Mouse (Mus musculus) right cerebral cortex, postnatal 36 days (tissue): ENCODE measurements at regions not wholly inside any gene's neighbourhood (a gene's known extent, or its start where the extent isn't known, plus 50 kb on each side); places are given as distances from the start of the nearest gene placed in this dataset.
"Not testable (repeated sequence)": the region's sequence is repeated elsewhere in the genome, so short reads cannot be mapped to it uniquely, and the experiment has no call there.

Source experiments
- DNase-seq, 2 experiments: peaks; one replicate each; pipeline ENCODE4 v3.0.0; 2022; ENCODE audit warnings: low spot score in 2 of 2, mixed read lengths in 1 of 2

DNA sequence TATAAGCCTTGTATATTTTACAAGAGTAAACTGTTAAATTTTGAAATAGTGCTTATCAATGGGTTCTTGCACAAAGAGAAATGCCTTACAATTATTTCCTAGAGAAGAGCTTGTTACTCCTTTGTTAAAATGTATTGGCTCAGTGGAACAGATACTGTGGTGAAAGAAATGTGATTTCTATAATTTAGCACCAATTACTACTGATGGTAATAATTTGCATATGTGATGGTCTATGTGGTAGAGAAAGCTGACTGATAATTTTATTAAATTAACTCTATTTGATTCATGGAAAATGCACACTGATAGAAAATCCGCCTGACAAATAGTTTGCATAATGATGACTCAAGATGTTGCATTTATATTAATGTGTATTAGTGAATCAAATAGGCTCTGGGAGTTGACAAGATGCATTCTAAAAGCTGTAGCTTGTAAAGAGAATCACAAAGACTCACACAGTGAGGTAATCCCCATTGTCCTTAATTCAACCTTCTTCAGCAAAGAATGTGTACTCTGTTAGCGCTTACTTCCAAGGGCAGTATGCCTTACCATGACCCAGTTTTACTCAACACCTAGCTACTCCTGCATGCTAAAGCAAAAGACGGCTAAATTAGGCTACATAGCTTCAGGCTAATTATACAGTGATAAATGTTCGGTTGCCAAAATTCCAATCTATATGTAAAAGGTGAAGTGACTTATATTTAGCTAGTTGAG lies 329.8 kb upstream of the Cenpq start:
- no peak for DNase-seq

DNA sequence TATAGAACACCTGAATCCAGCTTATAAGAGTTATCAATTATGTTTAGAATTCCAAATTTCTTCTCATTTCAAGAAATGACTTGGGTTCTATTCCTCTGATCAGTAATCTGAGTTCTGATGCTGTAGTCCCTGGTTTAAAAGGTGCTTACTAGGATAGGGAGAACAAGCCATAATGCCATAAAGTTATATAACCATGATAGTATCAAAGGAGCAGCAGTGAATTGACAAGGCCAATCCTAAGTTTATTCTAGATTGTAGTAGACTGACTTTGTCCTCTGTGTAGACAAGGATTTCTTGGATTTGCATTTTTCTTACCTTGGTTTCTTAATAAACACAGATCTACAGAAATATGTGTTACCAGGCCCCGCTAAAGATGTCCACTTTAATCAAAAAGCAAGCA lies 326.6 kb upstream of the Cenpq start:
- no peak for DNase-seq

DNA sequence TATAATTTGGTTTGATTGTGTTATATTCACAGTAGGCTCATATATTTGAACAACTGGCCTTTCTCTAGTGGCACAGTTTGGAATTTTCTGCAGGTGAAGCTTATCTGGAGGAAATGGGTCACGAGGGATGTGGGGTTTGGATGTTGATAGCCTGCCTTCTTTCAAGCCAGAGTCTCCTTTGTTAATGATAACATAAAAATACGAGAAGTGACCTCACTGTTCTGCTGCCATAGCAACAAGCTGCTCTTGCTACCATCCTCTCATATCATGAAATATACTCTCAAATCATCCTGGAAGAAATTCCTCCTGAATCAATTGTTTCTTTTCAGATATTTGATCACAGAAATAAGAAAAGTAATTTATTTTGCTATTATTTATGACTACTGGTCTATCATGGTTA lies 313.6 kb upstream of the Cenpq start:
- DNase-seq = no peak

DNA sequence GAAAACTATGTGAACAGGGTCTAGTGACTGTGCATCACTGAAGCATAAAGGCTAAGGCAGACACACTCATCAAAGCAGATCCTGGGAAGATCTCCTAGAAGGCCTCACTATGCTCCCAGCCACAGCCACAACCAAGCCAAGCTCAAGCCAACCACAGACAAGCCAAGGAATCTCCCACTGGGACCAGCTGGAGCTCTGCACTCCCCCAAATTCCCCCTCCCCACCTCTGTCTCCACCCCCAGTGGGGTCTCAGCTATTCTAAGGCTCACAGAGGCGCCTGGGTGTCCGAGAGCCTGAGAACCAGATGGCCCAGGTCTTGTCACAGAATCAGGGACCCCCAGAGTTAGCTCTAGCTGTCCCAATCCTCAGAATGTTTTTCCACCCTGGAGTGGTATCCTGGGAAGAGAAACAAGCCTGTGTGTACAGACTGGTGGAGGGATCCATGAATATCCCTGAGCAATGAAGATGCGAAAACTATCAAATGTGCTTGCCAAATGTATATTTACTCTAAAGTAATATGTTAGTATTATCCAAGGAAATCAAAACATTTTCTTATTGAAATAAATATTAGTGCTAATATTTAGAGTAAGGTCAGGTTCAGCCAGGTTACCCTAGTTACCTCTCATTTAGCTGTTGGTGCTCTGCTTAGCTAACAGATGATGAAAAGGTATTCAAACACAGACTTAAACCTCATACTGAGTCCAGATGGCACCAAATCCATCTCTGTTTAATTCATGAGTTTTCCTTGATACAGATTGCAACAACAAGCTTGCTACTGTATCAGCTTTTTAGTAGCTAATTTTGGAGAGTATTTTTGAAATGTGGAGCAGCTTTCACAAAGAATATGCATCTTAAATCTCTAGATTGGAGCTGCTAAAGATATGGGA lies 292.5 kb upstream of the Cenpq start:
- DNase-seq = no peak

- no peak for DNase-seq
These were observed 282.0 kb upstream of the Cenpq start for GRCm38 (mm10) chr17:41216816-41217215.

DNA sequence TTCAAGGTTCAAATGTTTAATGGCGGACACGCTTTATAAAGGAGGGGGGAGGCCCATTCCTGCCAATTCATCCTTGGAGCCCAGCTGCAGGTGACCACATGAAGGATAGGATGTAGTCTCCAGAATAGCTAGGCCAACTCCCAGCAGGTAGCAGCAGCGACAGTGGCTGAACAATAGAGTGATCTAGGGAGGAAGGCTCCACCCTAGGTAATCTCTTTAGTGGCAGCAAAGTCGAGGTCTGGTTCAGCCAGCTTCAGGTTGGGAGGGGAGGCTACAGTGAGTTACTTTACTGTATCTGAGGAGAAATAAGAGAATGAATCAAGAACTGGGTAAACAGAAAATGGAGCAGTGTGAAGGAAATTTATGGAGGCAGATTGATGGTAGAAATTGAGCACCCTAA lies 264.6 kb upstream of the Cenpq start:
- DNase-seq = not testable (repeated sequence)

GRCm38 (mm10) chr17:41190371-41190770 lies 255.5 kb upstream of the Cenpq start:
- DNase-seq = not testable (repeated sequence)

DNA sequence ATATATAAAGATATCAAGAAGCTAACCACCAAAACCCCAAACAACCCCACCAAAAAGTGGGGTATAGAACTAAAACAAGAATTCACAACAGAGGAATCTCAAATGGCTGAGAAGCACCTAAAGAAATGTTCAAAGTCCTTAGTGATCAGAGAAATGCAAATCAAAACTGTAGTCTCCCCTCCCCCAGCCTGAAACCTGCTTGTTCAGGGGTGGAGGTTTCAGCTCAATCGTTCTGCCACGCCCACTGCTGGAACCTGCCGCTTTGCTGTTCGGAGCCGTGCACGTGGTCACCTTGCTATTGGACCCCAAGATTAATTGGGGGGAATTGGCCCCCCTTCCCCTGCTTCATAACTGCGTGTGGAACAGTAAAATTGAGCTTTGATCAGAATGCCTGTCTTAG lies 251.8 kb upstream of the Cenpq start:
- DNase-seq = not testable (repeated sequence)

DNA sequence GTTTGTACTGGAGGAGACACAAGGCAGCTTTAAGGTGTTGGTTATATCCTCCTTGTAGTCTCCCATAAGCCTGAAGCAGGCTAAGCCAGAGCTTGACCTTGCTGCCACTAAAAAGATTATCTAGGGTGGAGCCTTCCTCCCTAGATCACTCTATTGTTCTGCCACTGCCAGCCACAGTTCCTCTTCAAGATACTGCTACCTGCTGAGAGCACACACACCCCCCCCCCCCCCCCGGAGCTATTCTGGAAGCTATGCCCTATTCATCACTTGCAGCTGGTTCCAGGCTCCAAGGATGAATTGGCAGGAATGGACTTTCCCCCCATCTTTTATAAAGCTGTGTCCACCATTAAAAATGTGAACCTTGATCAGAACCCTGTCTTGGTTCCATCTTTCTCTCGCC lies 249.9 kb upstream of the Cenpq start:
- DNase-seq = no peak

DNA sequence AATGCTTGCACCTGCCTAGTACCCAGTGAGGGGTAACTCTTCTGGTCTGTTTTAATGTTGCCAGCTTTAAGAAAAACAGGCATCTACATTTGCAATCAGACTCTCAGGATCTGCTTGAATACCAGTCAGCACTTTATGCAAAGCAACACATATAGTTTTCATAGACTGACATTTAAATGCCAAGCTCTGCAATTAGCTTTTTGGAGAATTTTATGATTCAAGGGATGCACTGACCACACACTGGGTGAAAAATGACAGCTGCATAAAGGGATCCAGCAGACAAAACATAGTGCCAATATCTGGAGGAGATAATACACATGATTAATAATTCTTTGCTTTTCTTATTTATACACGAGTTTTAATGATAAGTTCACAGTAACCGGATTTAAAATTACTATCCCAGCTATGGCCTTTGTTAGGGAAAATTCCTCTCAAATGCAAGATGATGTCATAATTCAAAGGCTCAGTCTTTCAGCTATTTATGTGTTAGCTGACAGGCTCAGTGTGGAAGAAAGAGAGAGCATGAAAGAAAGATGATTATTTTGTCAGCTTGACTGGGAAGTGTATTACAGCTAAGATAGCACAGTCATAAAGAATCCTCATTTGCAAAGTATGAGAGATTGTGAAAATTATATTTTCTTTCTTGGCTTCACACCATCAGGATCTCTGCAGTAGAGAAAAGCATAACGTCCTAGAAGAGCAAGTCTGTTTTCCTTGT lies 219.0 kb upstream of the Cenpq start:
- DNase-seq = no peak

- DNase-seq = no peak
These were observed 217.6 kb upstream of the Cenpq start for GRCm38 (mm10) chr17:41152427-41152826.

DNA sequence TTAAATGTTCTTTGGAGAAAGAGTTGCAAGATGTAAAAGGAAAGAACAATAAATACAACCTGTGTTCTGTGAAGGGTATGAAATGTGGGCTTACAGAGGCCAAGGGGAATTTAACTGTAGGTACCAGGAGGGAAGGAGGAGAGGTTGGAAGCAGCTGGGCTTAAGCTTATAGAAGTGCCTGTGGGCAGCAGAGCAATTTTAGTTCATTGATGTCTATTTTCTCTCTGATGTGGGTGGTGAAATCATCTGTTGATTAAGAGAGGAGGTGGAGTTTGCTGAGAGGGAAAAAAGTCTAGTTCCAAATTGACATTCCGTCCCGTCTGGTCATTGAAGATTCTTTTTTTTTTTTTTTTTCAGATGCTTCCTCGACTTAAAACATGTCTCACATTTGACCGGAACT lies 209.7 kb upstream of the Cenpq start:
- DNase-seq = peak in 1 of 2 experiments; percentile 23

DNA sequence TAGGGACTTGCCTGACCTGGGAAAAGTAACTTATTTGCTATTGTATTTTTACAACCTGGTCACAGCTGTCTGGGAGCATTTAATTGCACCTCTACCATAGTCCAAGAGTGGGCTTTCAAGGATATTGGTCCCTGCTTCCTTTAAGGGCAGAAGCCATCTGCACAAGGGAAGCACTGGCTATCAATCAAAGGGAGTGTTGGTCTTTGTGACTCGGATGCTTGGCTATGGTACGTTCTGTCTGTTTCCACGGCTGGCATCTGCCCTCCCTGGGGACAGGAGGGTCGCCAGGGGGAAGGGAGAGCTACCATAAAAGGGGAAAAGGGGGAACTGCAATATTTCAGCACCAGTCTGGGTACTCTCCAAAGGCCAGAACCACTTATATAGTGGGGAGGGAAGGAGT lies 190.7 kb upstream of the Cenpq start:
- DNase-seq = no peak

- DNase-seq = no peak
These were observed 188.1 kb upstream of the Cenpq start for GRCm38 (mm10) chr17:41122939-41123338.

GRCm38 (mm10) chr17:41103980-41104379 lies 169.1 kb upstream of the Cenpq start:
- DNase-seq = no peak

GRCm38 (mm10) chr17:41070874-41071273 lies 136.0 kb upstream of the Cenpq start:
- DNase-seq = no peak
